Mouse (Mus musculus) neural tube, embryonic 13.5 days (tissue): ENCODE data around the gene Cald1. TPM values are rescaled to one million over a fixed set of nuclear protein-coding genes. Genes with fewer than 3 reads are reported as not detected.

Source experiments
- ATAC-seq: fragments of 200-750 bp; cut with Nextera tagmentation; 2 replicates; pipeline ENCODE4 v1.8.0; 2017; ENCODE audit warnings: low read depth, mild to moderate bottlenecking, moderate TSS enrichment, moderate library complexity
- H3K27ac ChIP-seq: fragments of 300-500 bp; sonication (generic); replicated peaks from 2 replicates; pipeline ENCODE4 v1.5.1; 2015; ENCODE audit warnings: moderate library complexity, mild to moderate bottlenecking, inconsistent platforms
- H3K27me3 ChIP-seq: fragments of 300-500 bp; sonication (generic); 2 replicates; pipeline ENCODE4 v1.6.1; 2015; ENCODE audit warnings: mild to moderate bottlenecking, inconsistent platforms
- H3K36me3 ChIP-seq: fragments of 300-500 bp; sonication (generic); 2 replicates; pipeline ENCODE4 v1.6.1; 2015; ENCODE audit warnings: mild to moderate bottlenecking, inconsistent platforms
- H3K4me1 ChIP-seq: fragments of 300-500 bp; sonication (generic); replicated peaks from 2 replicates; pipeline ENCODE4 v1.6.1; 2015; ENCODE audit warnings: inconsistent platforms
- H3K4me2 ChIP-seq: fragments of 300-500 bp; sonication (generic); 2 replicates; pipeline ENCODE4 v1.6.1; 2015; ENCODE audit warnings: inconsistent platforms, mild to moderate bottlenecking, moderate library complexity
- H3K4me3 ChIP-seq: fragments of 300-500 bp; sonication (generic); 2 replicates; pipeline ENCODE4 v1.5.1; 2015; ENCODE audit warnings: mild to moderate bottlenecking, inconsistent platforms
- H3K9ac ChIP-seq: fragments of 300-500 bp; sonication (generic); 2 replicates; pipeline ENCODE4 v1.6.1; 2015; ENCODE audit warnings: moderate library complexity, mild to moderate bottlenecking, inconsistent platforms
- H3K9me3 ChIP-seq: fragments of 300-500 bp; sonication (generic); 2 replicates; pipeline ENCODE4 v1.6.1; 2016; ENCODE audit warnings: inconsistent platforms
- WGBS: fragments of 180-500 bp; shearing (Covaris S2); methylation state at CpG from one replicate; pipeline ENCODE4 v1.1.7; 2015; 5-methylcytosine and 5-hydroxymethylcytosine counted together
- polyA plus RNA-seq: library from polyadenylated mRNA; unstranded; fragments of >200 nt; fragmentation: Nextera tagmentation; extraction: Ambion mirVana; gene quantifications from 2 replicates; pipeline ENCODE4 v1.2.1, GENCODE M21; 2015

Gene Cald1
- polyA plus RNA-seq, 1 experiment from 2014 or later, result 92.0 TPM

GRCm38 (mm10) chr6:34593353-34593752 is 4.9 kb upstream of the Cald1 start:
- no peak overlapping the region for H3K4me2 ChIP-seq
- H3K36me3 ChIP-seq, result no peaks in the 10 kb centered on the region
- 0 out of 2 replicates have a peak, but pooled peaks cover 5% of the 10 kb centered on the region for H3K9me3 ChIP-seq
- H3K27ac ChIP-seq, result no peak overlapping the region
- WGBS, result 85% methylated on average over 1 of the region's 1 CpGs
- H3K27me3 ChIP-seq, result no peaks in the 10 kb centered on the region
- no peak overlapping the region for H3K9ac ChIP-seq
- no peak for ATAC-seq
- H3K4me1 ChIP-seq, result peaks cover 5% of the 10 kb centered on the region
- no peak overlapping the region for H3K4me3 ChIP-seq

GRCm38 (mm10) chr6:34597316-34597715 is 984 bp upstream of the Cald1 start:
- ATAC-seq, result no peak
- no peaks in the 10 kb centered on the region for H3K9me3 ChIP-seq
- peaks cover 9% of the 10 kb centered on the region for H3K4me1 ChIP-seq
- H3K27ac ChIP-seq, result no peak overlapping the region
- H3K4me3 ChIP-seq, result no peak overlapping the region
- H3K4me2 ChIP-seq, result no peak overlapping the region
- H3K36me3 ChIP-seq, result no peaks in the 10 kb centered on the region
- no peaks in the 10 kb centered on the region for H3K27me3 ChIP-seq
- WGBS, result 76% methylated on average over 3 of the region's 3 CpGs
- no peak overlapping the region for H3K9ac ChIP-seq

GRCm38 (mm10) chr6:34599171-34599570 is 871 bp downstream of the Cald1 start:
- H3K4me3 ChIP-seq, result peak overlapping the region; percentile 31
- WGBS, result 69% methylated on average over 9 of the region's 9 CpGs

GRCm38 (mm10) chr6:34599631-34600111 is 1.4 kb downstream of the Cald1 start:
- H3K9me3 ChIP-seq, result no peaks in the 10 kb centered on the region
- ATAC-seq, result no peak
- no peak overlapping the region for H3K27ac ChIP-seq
- H3K27me3 ChIP-seq, result no peaks in the 10 kb centered on the region
- H3K9ac ChIP-seq, result no peak overlapping the region
- 57% methylated on average over 10 of the region's 10 CpGs for WGBS
- H3K36me3 ChIP-seq, result no peaks in the 10 kb centered on the region
- peak overlapping the region; percentile 31 for H3K4me3 ChIP-seq
- peak overlapping the region; percentile 47 for H3K4me2 ChIP-seq
- H3K4me1 ChIP-seq, result peaks cover 9% of the 10 kb centered on the region

More at GRCm38 (mm10) chr6:34599171-34599570, 871 bp downstream of the Cald1 start:
- H3K4me1 ChIP-seq, result peaks cover 9% of the 10 kb centered on the region
- peak overlapping the region; percentile 31; the same call in 1 of the 2 replicates for H3K9ac ChIP-seq
- ATAC-seq, result no peak
- no peaks in the 10 kb centered on the region for H3K9me3 ChIP-seq
- H3K4me2 ChIP-seq, result peak overlapping the region; percentile 47
- no peaks in the 10 kb centered on the region for H3K27me3 ChIP-seq
- no peak overlapping the region for H3K27ac ChIP-seq
- H3K36me3 ChIP-seq, result no peaks in the 10 kb centered on the region

DNA sequence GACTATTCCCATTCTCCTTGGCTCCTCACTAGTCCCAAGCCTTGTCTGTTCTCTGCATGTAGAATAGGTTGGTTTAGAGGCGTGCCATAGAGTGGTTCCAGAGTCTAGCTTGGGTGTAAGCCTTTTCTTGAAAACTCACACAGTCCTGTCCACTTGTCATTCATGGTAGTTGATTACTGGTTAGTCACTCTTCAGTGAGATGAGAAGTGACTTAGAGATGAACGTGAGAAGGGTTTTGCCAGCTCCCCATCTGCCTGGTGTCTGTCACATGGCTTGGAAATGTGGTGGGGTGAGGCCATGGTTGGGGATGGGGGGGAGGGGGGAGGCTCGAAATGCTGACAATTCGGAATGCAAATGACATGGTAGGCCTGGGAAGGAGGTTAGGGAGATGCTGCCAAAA is 2.5 kb downstream of the Cald1 start:
- peak overlapping the region; percentile 47 for H3K4me2 ChIP-seq
- no peak overlapping the region for H3K4me3 ChIP-seq
- WGBS, result 84% methylated on average over 4 of the region's 4 CpGs
- peaks cover 9% of the 10 kb centered on the region for H3K4me1 ChIP-seq
- no peaks in the 10 kb centered on the region for H3K36me3 ChIP-seq
- no peaks in the 10 kb centered on the region for H3K9me3 ChIP-seq
- H3K9ac ChIP-seq, result no peak overlapping the region
- H3K27me3 ChIP-seq, result no peaks in the 10 kb centered on the region
- H3K27ac ChIP-seq, result no peak overlapping the region
- ATAC-seq, result no peak

- no peak for ATAC-seq
- H3K9ac ChIP-seq, result no peak overlapping the region
- H3K4me3 ChIP-seq, result no peak overlapping the region
- H3K27me3 ChIP-seq, result no peaks in the 10 kb centered on the region
- H3K27ac ChIP-seq, result no peak overlapping the region
- H3K4me1 ChIP-seq, result peaks cover 9% of the 10 kb centered on the region
- H3K4me2 ChIP-seq, result no peak overlapping the region
- H3K36me3 ChIP-seq, result no peaks in the 10 kb centered on the region
- 88% methylated on average over 2 of the region's 2 CpGs for WGBS
- H3K9me3 ChIP-seq, result no peaks in the 10 kb centered on the region
These were observed 3.8 kb downstream of the Cald1 start for GRCm38 (mm10) chr6:34602091-34602490.

DNA sequence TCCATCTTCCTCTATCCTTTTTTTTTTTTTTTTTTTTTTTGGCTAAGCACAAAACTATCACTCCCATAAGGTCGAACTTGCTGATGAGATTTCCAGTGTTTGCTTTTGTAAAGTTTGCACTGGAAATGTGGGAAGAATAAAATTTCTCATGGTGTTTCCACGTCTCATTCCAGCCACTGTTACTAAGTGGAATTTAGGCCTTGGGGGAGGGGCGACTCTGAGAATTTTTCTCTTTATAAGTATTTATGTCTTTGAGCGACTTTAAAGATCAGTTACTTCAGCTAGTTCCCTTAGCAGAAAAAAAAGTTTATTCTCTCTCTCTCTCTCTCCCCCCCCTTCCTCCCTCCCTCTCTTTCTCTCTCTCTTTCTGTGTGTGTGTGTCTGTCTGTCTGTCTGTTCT is 8.1 kb downstream of the Cald1 start:
- Histone ChIP-seq H3K4me1 (peaks cover 14% of the 10 kb centered on the region), H3K9ac (no peak overlapping the region), H3K4me3 (no peak overlapping the region), H3K27ac (no peak overlapping the region), H3K4me2 (no peak overlapping the region), H3K36me3 (no peaks in the 10 kb centered on the region), H3K27me3 (no peaks in the 10 kb centered on the region), H3K9me3 (no peaks in the 10 kb centered on the region)
- 72% methylated on average over 4 of the region's 4 CpGs for WGBS
- no peak for ATAC-seq

DNA sequence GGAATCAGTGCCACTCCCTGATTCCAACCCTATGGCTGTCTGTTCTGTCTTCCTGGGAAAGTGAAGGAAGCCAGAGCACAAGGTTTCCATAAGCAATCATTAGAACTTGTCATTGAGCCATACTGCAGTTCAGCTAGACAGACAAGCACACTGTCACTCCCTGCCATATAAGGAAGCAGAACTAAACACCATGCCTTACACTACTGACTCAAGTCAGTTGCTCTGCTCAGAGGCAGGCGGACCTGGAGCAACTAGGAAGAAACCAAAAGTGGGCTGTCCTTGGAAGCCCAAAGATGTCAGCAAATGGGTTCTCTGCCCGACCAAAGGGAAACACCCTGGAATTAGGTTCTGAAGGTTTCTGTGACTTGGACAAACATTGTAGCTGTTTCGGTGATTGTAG is 10.3 kb downstream of the Cald1 start:
- H3K4me1 ChIP-seq, result peaks cover 14% of the 10 kb centered on the region
- H3K9me3 ChIP-seq, result no peaks in the 10 kb centered on the region
- WGBS, result 87% methylated on average over 3 of the region's 3 CpGs
- H3K27me3 ChIP-seq, result no peaks in the 10 kb centered on the region
- H3K4me2 ChIP-seq, result no peak overlapping the region
- no peak for ATAC-seq
- H3K27ac ChIP-seq, result no peak overlapping the region
- no peaks in the 10 kb centered on the region for H3K36me3 ChIP-seq
- H3K9ac ChIP-seq, result no peak overlapping the region
- H3K4me3 ChIP-seq, result no peak overlapping the region

- Histone ChIP-seq H3K4me3 (no peak overlapping the region), H3K27ac (no peak overlapping the region), H3K27me3 (no peaks in the 10 kb centered on the region), H3K4me1 (peaks cover 14% of the 10 kb centered on the region), H3K4me2 (peak overlapping the region; percentile 28), H3K36me3 (no peaks in the 10 kb centered on the region), H3K9me3 (no peaks in the 10 kb centered on the region), H3K9ac (no peak overlapping the region)
- ATAC-seq, result peak; percentile 32
- WGBS, result 52% methylated on average over 24 of the region's 24 CpGs
These were observed 11.9 kb downstream of the Cald1 start for GRCm38 (mm10) chr6:34609892-34610829.

DNA sequence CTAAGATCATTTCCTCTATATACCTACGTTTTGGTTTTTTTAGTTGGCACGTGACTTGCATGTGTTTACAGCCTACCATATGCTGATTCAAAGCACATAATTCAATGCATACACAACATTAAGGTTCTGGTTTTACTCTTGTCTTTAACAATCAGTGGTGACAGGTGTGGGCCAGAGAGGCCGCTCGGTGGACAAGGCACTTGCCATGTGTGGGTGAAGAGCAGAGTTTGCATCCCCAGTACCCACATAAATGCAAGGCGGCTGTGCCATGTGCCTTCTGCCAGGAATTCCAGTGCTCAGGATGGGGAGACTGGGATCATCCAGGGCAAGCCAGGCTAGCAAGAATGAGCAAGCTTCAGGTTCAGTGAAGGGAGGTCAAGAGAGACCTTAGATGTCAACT is 14.8 kb downstream of the Cald1 start:
- peaks cover 14% of the 10 kb centered on the region for H3K4me1 ChIP-seq
- WGBS, result 91% methylated on average over 5 of the region's 5 CpGs
- H3K9ac ChIP-seq, result no peak overlapping the region
- no peak overlapping the region for H3K4me3 ChIP-seq
- no peak overlapping the region for H3K27ac ChIP-seq
- no peaks in the 10 kb centered on the region for H3K27me3 ChIP-seq
- no peaks in the 10 kb centered on the region for H3K36me3 ChIP-seq
- ATAC-seq, result no peak
- H3K4me2 ChIP-seq, result no peak overlapping the region
- no peaks in the 10 kb centered on the region for H3K9me3 ChIP-seq

- H3K9me3 ChIP-seq, result no peaks in the 10 kb centered on the region
- no peaks in the 10 kb centered on the region for H3K27me3 ChIP-seq
- no peak for ATAC-seq
- H3K4me3 ChIP-seq, result no peak overlapping the region
- WGBS, result 86% methylated on average over 3 of the region's 3 CpGs
- no peak overlapping the region for H3K4me2 ChIP-seq
- no peaks in the 10 kb centered on the region for H3K36me3 ChIP-seq
- H3K4me1 ChIP-seq, result peaks cover 2% of the 10 kb centered on the region
- H3K27ac ChIP-seq, result no peak overlapping the region
- H3K9ac ChIP-seq, result no peak overlapping the region
These were observed 17.1 kb downstream of the Cald1 start for GRCm38 (mm10) chr6:34615419-34615818.

GRCm38 (mm10) chr6:34619494-34619893 is 21.2 kb downstream of the Cald1 start:
- Histone ChIP-seq H3K4me2 (no peak overlapping the region), H3K9me3 (no peaks in the 10 kb centered on the region), H3K27ac (no peak overlapping the region), H3K4me1 (no peaks in the 10 kb centered on the region), H3K9ac (no peak overlapping the region), H3K36me3 (no peaks in the 10 kb centered on the region), H3K27me3 (no peaks in the 10 kb centered on the region), H3K4me3 (no peak overlapping the region)
- ATAC-seq, result no peak
- WGBS, result 79% methylated on average over 2 of the region's 2 CpGs
